Mouse (Mus musculus): ENCODE data around the gene Mfap1b. TPM values are rescaled to one million over a fixed set of nuclear protein-coding genes. Genes with fewer than 3 reads are reported as not detected.
"Not testable (repeated sequence)": the region's sequence is repeated elsewhere in the genome, so short reads cannot be mapped to it uniquely, and the experiment has no call there.

The Mfap1b gene
- polyA plus RNA-seq, 1 experiment from 2014 or later, result 48.8 TPM

GRCm38 (mm10) chr2:121501550-121501949 lies 27.7 kb upstream of the Mfap1b start:
- not testable (repeated sequence) for H3K9me3 ChIP-seq; DNase-seq (ENCODE audit: low spot score); H3K27me3 ChIP-seq (ENCODE audit: insufficient read depth, poor library complexity, severe bottlenecking); H3K4me3 ChIP-seq; H3K4me1 ChIP-seq (replicated peaks); H3K27ac ChIP-seq
- 70% methylated on average over 4 of the region's 6 CpGs for WGBS
- H3K36me3 ChIP-seq, result peaks cover 20% of the 10 kb centered on the region

GRCm38 (mm10) chr2:121484403-121484802 lies 10.5 kb upstream of the Mfap1b start:
- H3K4me1 ChIP-seq (replicated peaks), result peaks cover 12% of the 10 kb centered on the region
- not testable (repeated sequence) for H3K4me3 ChIP-seq; DNase-seq (ENCODE audit: low spot score); H3K27ac ChIP-seq; H3K27me3 ChIP-seq (ENCODE audit: insufficient read depth, poor library complexity, severe bottlenecking); H3K9me3 ChIP-seq; H3K36me3 ChIP-seq
- 89% methylated on average over 2 of the region's 2 CpGs for WGBS

- 51% methylated on average over 8 of the region's 8 CpGs for WGBS
- Histone ChIP-seq H3K4me3 (no peak overlapping the region), H3K9me3 (no peaks in the 10 kb centered on the region), H3K27ac (peak overlapping the region; percentile 45), H3K36me3 (no peaks in the 10 kb centered on the region), H3K27me3 (ENCODE audit: insufficient read depth, poor library complexity, severe bottlenecking) (no peaks in the 10 kb centered on the region), H3K4me1 (replicated peaks) (peaks cover 12% of the 10 kb centered on the region)
- DNase-seq (ENCODE audit: low spot score), result no peak
Observed at GRCm38 (mm10) chr2:121483576-121483975, 9.7 kb upstream of the Mfap1b start.

- H3K4me3 ChIP-seq; H3K36me3 ChIP-seq; H3K9me3 ChIP-seq; DNase-seq (ENCODE audit: low spot score); H3K27ac ChIP-seq; H3K27me3 ChIP-seq (ENCODE audit: insufficient read depth, poor library complexity, severe bottlenecking): not testable (repeated sequence)
- peaks cover 12% of the 10 kb centered on the region for H3K4me1 ChIP-seq (replicated peaks)
- WGBS, result 86% methylated on average over 13 of the region's 13 CpGs
Observed at GRCm38 (mm10) chr2:121480916-121481315, 7.0 kb upstream of the Mfap1b start.

- Histone ChIP-seq H3K4me1 (replicated peaks) (peaks cover 12% of the 10 kb centered on the region), H3K27ac (no peak overlapping the region), H3K27me3 (ENCODE audit: insufficient read depth, poor library complexity, severe bottlenecking) (no peaks in the 10 kb centered on the region), H3K36me3 (no peaks in the 10 kb centered on the region), H3K4me3 (no peak overlapping the region), H3K9me3 (no peaks in the 10 kb centered on the region)
- no peak for DNase-seq (ENCODE audit: low spot score)
- WGBS, result 56% methylated on average over 3 of the region's 3 CpGs
Observed at GRCm38 (mm10) chr2:121480498-121480897, 6.6 kb upstream of the Mfap1b start.

GRCm38 (mm10) chr2:121477491-121478266 lies 3.8 kb upstream of the Mfap1b start:
- Histone ChIP-seq H3K9me3 (no peaks in the 10 kb centered on the region), H3K4me1 (replicated peaks) (peaks cover 7% of the 10 kb centered on the region), H3K36me3 (no peaks in the 10 kb centered on the region), H3K4me3 (no peak overlapping the region), H3K27ac (no peak overlapping the region), H3K27me3 (ENCODE audit: insufficient read depth, poor library complexity, severe bottlenecking) (no peaks in the 10 kb centered on the region)
- no peak for DNase-seq (ENCODE audit: low spot score)
- 81% methylated on average over 3 of the region's 3 CpGs for WGBS

- WGBS, result 92% methylated on average over 2 of the region's 2 CpGs
- H3K4me3 ChIP-seq; H3K9me3 ChIP-seq; H3K27ac ChIP-seq; H3K27me3 ChIP-seq (ENCODE audit: insufficient read depth, poor library complexity, severe bottlenecking); DNase-seq (ENCODE audit: low spot score); H3K4me1 ChIP-seq (replicated peaks): not testable (repeated sequence)
- peaks cover 11% of the 10 kb centered on the region for H3K36me3 ChIP-seq
Observed at GRCm38 (mm10) chr2:121475306-121475705, 1.4 kb upstream of the Mfap1b start.

- Histone ChIP-seq H3K4me3 (peak overlapping the region; percentile 66), H3K9me3 (no peaks in the 10 kb centered on the region), H3K27ac (peak overlapping the region; percentile 77), H3K27me3 (ENCODE audit: insufficient read depth, poor library complexity, severe bottlenecking) (no peaks in the 10 kb centered on the region), H3K36me3 (peaks cover 11% of the 10 kb centered on the region), H3K4me1 (replicated peaks) (peaks cover 7% of the 10 kb centered on the region)
- DNase-seq (ENCODE audit: low spot score), result no peak
- WGBS, result 39% methylated on average over 8 of the region's 8 CpGs
Observed at GRCm38 (mm10) chr2:121474180-121474535, 291 bp upstream of the Mfap1b start.

GRCm38 (mm10) chr2:121472783-121473182 lies 1.1 kb downstream of the Mfap1b start:
- not testable (repeated sequence) for H3K4me1 ChIP-seq (replicated peaks); H3K27me3 ChIP-seq (ENCODE audit: insufficient read depth, poor library complexity, severe bottlenecking); H3K9me3 ChIP-seq; DNase-seq (ENCODE audit: low spot score); H3K27ac ChIP-seq
- WGBS, result 93% methylated on average over 3 of the region's 3 CpGs
- Histone ChIP-seq H3K4me3 (peak overlapping the region; percentile 66; the same call in 1 of the 2 replicates), H3K36me3 (peaks cover 16% of the 10 kb centered on the region)

GRCm38 (mm10) chr2:121468982-121469381 lies 4.9 kb downstream of the Mfap1b start:
- H3K36me3 ChIP-seq, result peaks cover 16% of the 10 kb centered on the region
- not testable (repeated sequence) for H3K4me3 ChIP-seq; H3K9me3 ChIP-seq; H3K4me1 ChIP-seq (replicated peaks); DNase-seq (ENCODE audit: low spot score); H3K27ac ChIP-seq; H3K27me3 ChIP-seq (ENCODE audit: insufficient read depth, poor library complexity, severe bottlenecking)
- 63% methylated on average over 4 of the region's 6 CpGs for WGBS

- H3K27ac ChIP-seq, result no peak overlapping the region
- H3K36me3 ChIP-seq, result peaks cover 34% of the 10 kb centered on the region
- 82% methylated on average over 2 of the region's 2 CpGs for WGBS
- no peaks in the 10 kb centered on the region for H3K27me3 ChIP-seq (ENCODE audit: insufficient read depth, poor library complexity, severe bottlenecking)
- no peak for DNase-seq (ENCODE audit: low spot score)
- H3K4me3 ChIP-seq, result no peak overlapping the region
- no peaks in the 10 kb centered on the region for H3K9me3 ChIP-seq
- H3K4me1 ChIP-seq (replicated peaks), result peaks cover 15% of the 10 kb centered on the region
Observed at GRCm38 (mm10) chr2:121460071-121460470, 13.8 kb downstream of the Mfap1b start.

GRCm38 (mm10) chr2:121456692-121457642 lies 16.9 kb downstream of the Mfap1b start, which contains the start of gene Serinc4:
Serinc4 (minus strand) TSS chr2:121456781.
- peak; percentile 87 for DNase-seq (ENCODE audit: low spot score)
- Histone ChIP-seq H3K4me3 (peak within 1 kb of the TSS; percentile 63), H3K4me1 (replicated peaks) (peaks cover 22% of the 10 kb centered on the region), H3K27ac (peak within 1 kb of the TSS; percentile 81), H3K9me3 (no peaks in the 10 kb centered on the region), H3K36me3 (peaks cover 64% of the 10 kb centered on the region), H3K27me3 (ENCODE audit: insufficient read depth, poor library complexity, severe bottlenecking) (no peaks in the 10 kb centered on the region)
- 4% methylated on average over 41 of the region's 41 CpGs for WGBS

GRCm38 (mm10) chr2:121455534-121455933 lies 18.3 kb downstream of the Mfap1b start:
- Histone ChIP-seq H3K4me1 (replicated peaks) (peaks cover 32% of the 10 kb centered on the region), H3K4me3 (no peak overlapping the region), H3K9me3 (no peaks in the 10 kb centered on the region), H3K36me3 (peaks cover 66% of the 10 kb centered on the region), H3K27me3 (ENCODE audit: insufficient read depth, poor library complexity, severe bottlenecking) (no peaks in the 10 kb centered on the region), H3K27ac (no peak overlapping the region)
- WGBS, result 81% methylated on average over 5 of the region's 5 CpGs
- DNase-seq (ENCODE audit: low spot score), result no peak
